Mouse (Mus musculus): ENCODE results near the gene Usp12.

GRCm38 (mm10) chr5:146792140-146792791 is 2.5 kb downstream of the Usp12 start:
- TF ChIP-seq CHD2 (IDR thresholded peaks at IDR 0.05; ENCODE audit: low read length) (no peak), USF2 (IDR thresholded peaks at IDR 0.05; ENCODE audit: borderline replicate concordance in 1 of 2, insufficient read depth in 1 of 2, low read depth in 1 of 2, low read length in 2 of 2) (no peak; a peak in 1 of 4 replicates), EP300 (IDR thresholded peaks at IDR 0.05; ENCODE audit: low read depth in 1 of 2, low read length in 2 of 2) (no peak)
